Mouse (Mus musculus) frontal cortex, postnatal 36 days (tissue): Measurements from ENCODE around the gene Hexim1.

Experiments used
- DNase-seq, 2 experiments: peaks; one replicate each; pipeline ENCODE4 v3.0.0; 2022; ENCODE audit warnings: low spot score in 2 of 2

The Hexim1 gene

GRCm38 (mm10) chr11:103158621-103159478, 42.8 kb downstream of the Hexim1 start:
- DNase-seq, result peak; percentile 93 to 95

- DNase-seq, result no peak
These were observed 44.7 kb downstream of the Hexim1 start for GRCm38 (mm10) chr11:103160738-103161137.

- DNase-seq, result no peak
These were observed 45.4 kb downstream of the Hexim1 start for GRCm38 (mm10) chr11:103161449-103161848.

- DNase-seq, result no peak
These were observed 46.1 kb downstream of the Hexim1 start for GRCm38 (mm10) chr11:103162132-103162531.

- DNase-seq, result no peak
These were observed 48.4 kb downstream of the Hexim1 start for GRCm38 (mm10) chr11:103164391-103164790.

GRCm38 (mm10) chr11:103168690-103169390, 52.8 kb downstream of the Hexim1 start:
- peak; percentile 75 to 84 for DNase-seq
